Mouse (Mus musculus) gastrocnemius, adult 2 months (tissue): ENCODE measurements at regions not wholly inside any gene's neighbourhood (a gene's known extent, or its start where the extent isn't known, plus 50 kb on each side); places are given as distances from the start of the nearest gene placed in this dataset.
A peak's percentile ranks its signal among the peaks of the same experiment; 100 is the strongest.

Experiments
- DNase-seq: peaks from one replicate; pipeline ENCODE4 v3.0.0; 2022
- H3K27ac ChIP-seq: fragments of 200-600 bp; 2 replicates; pipeline ENCODE4 v1.8.1; 2022; ENCODE audit warnings: mild to moderate bottlenecking
- H3K4me3 ChIP-seq: fragments of 200-600 bp; 2 replicates; pipeline ENCODE4 v1.8.1; 2022; ENCODE audit warnings: mild to moderate bottlenecking, moderate library complexity
- CTCF ChIP-seq: fragments of 200-600 bp; IDR thresholded peaks from 2 replicates; pipeline ENCODE4 v1.8.1; 2022; ENCODE audit warnings: antibody characterized with exemption, mild to moderate bottlenecking, moderate library complexity
- intact Hi-C: fragments of 180-260 bp; cut with DNase I; formaldehyde crosslinking; loops from one replicate; pipeline ENCODE4 v1.15.1; 2025

- H3K27ac ChIP-seq: no peak overlapping the region
- intact Hi-C loops: no loop called here
- no peak for DNase-seq
- H3K4me3 ChIP-seq: no peak overlapping the region
- no peak for TF ChIP-seq CTCF
These were observed 226.7 kb downstream of the Stim2 start for GRCm38 (mm10) chr5:54225031-54225430.

GRCm38 (mm10) chr5:54234580-54234979, 236.3 kb downstream of the Stim2 start:
- H3K27ac ChIP-seq: no peak overlapping the region
- no peak for DNase-seq
- no peak overlapping the region for H3K4me3 ChIP-seq
- intact Hi-C loops: no loop called here
- TF ChIP-seq CTCF: no peak

- intact Hi-C loops: no loop called here
- no peak overlapping the region for H3K4me3 ChIP-seq
- no peak overlapping the region for H3K27ac ChIP-seq
- TF ChIP-seq CTCF: no peak
- DNase-seq: no peak
These were observed 236.9 kb downstream of the Stim2 start for GRCm38 (mm10) chr5:54235226-54235625.

- no peak overlapping the region for H3K27ac ChIP-seq
- DNase-seq: no peak
- no peak overlapping the region for H3K4me3 ChIP-seq
- no peak for TF ChIP-seq CTCF
- intact Hi-C loops: no loop called here
These were observed 238.9 kb downstream of the Stim2 start for GRCm38 (mm10) chr5:54237226-54237625.

GRCm38 (mm10) chr5:54238646-54239167, 240.4 kb downstream of the Stim2 start:
- TF ChIP-seq CTCF: no peak
- H3K27ac ChIP-seq: no peak overlapping the region
- intact Hi-C loops: no loop called here
- no peak overlapping the region for H3K4me3 ChIP-seq
- no peak for DNase-seq

GRCm38 (mm10) chr5:54239586-54239985, 241.3 kb downstream of the Stim2 start:
- H3K4me3 ChIP-seq: no peak overlapping the region

GRCm38 (mm10) chr5:54241169-54241917, 243.0 kb downstream of the Stim2 start:
- peak overlapping the region; percentile 26; the same call in 1 of the 2 replicates for H3K4me3 ChIP-seq
- DNase-seq: no peak
- no peak for TF ChIP-seq CTCF
- intact Hi-C loops: no loop called here
- H3K27ac ChIP-seq: no peak overlapping the region

More at GRCm38 (mm10) chr5:54239586-54239985, 241.3 kb downstream of the Stim2 start:
- no peak for TF ChIP-seq CTCF
- intact Hi-C loops: no loop called here
- DNase-seq: no peak
- H3K27ac ChIP-seq: no peak overlapping the region

GRCm38 (mm10) chr5:54242126-54242525, 243.8 kb downstream of the Stim2 start:
- Histone ChIP-seq H3K27ac (no peak overlapping the region), H3K4me3 (no peak overlapping the region)
- intact Hi-C loops: no loop called here
- TF ChIP-seq CTCF: no peak
- DNase-seq: no peak

- Histone ChIP-seq H3K27ac (no peak overlapping the region), H3K4me3 (no peak overlapping the region)
- intact Hi-C loops: no loop called here
- TF ChIP-seq CTCF: no peak
- no peak for DNase-seq
These were observed 253.7 kb downstream of the Stim2 start for GRCm38 (mm10) chr5:54252038-54252437.

- H3K27ac ChIP-seq: no peak overlapping the region
- intact Hi-C loops: no loop called here
- TF ChIP-seq CTCF: no peak
- DNase-seq: no peak
- H3K4me3 ChIP-seq: no peak overlapping the region
These were observed 255.7 kb downstream of the Stim2 start for GRCm38 (mm10) chr5:54254005-54254404.

GRCm38 (mm10) chr5:54258087-54258733, 259.9 kb downstream of the Stim2 start:
- Histone ChIP-seq H3K4me3 (no peak overlapping the region), H3K27ac (no peak overlapping the region)
- peak; percentile 26 for DNase-seq
- peak; percentile 69 for TF ChIP-seq CTCF
- intact Hi-C loops: no loop called here

- H3K4me3 ChIP-seq: no peak overlapping the region
- H3K27ac ChIP-seq: no peak overlapping the region
- no peak for DNase-seq
- intact Hi-C loops: no loop called here
- no peak for TF ChIP-seq CTCF
These were observed 266.7 kb downstream of the Stim2 start for GRCm38 (mm10) chr5:54264867-54265434.

GRCm38 (mm10) chr5:54267905-54268590, 269.7 kb downstream of the Stim2 start:
- intact Hi-C loops: no loop called here
- Histone ChIP-seq H3K4me3 (no peak overlapping the region), H3K27ac (no peak overlapping the region)
- no peak for DNase-seq
- TF ChIP-seq CTCF: no peak
